Mouse (Mus musculus) forebrain, embryonic 14.5 days (tissue): ENCODE results near the gene Map4k5. TPM values are rescaled to one million over a fixed set of nuclear protein-coding genes. Genes with fewer than 3 reads are reported as not detected.

ENCODE experiments used
- ATAC-seq: fragments of 200-750 bp; cut with Nextera tagmentation; 2 replicates; pipeline ENCODE4 v1.8.0; 2017; ENCODE audit warnings: mild to moderate bottlenecking, moderate library complexity
- DNase-seq: peaks from one replicate; pipeline ENCODE4 v3.0.0-alpha.2; 2015; ENCODE audit warnings: low spot score
- H3K27ac ChIP-seq: fragments of 300-500 bp; sonication (generic); 2 replicates; pipeline ENCODE4 v1.5.1; 2014; ENCODE audit warnings: low read depth, mild to moderate bottlenecking, control low read depth, low read length, moderate library complexity
- H3K27me3 ChIP-seq: fragments of 300-500 bp; sonication (generic); replicated peaks from 2 replicates; pipeline ENCODE4 v1.6.1; 2014; ENCODE audit warnings: low read length, control low read depth, mixed read lengths; ENCODE audit not compliant: control insufficient read depth, insufficient read depth
- H3K36me3 ChIP-seq: fragments of 300-500 bp; sonication (generic); 2 replicates; pipeline ENCODE4 v1.6.1; 2014; ENCODE audit warnings: low read length, control low read depth; ENCODE audit not compliant: control insufficient read depth, insufficient read depth
- H3K4me1 ChIP-seq: fragments of 300-500 bp; sonication (generic); 2 replicates; pipeline ENCODE4 v1.6.1; 2014; ENCODE audit warnings: antibody characterized with exemption, low read length, control low read depth; ENCODE audit not compliant: control insufficient read depth, insufficient read depth
- H3K4me2 ChIP-seq: fragments of 300-500 bp; sonication (generic); 2 replicates; pipeline ENCODE4 v1.6.1; 2014; ENCODE audit warnings: mild to moderate bottlenecking, control low read depth, low read length
- H3K4me3 ChIP-seq: fragments of 300-500 bp; sonication (generic); 2 replicates; pipeline ENCODE4 v1.5.1; 2014; ENCODE audit warnings: low read depth, low read length, control low read depth
- H3K9ac ChIP-seq: fragments of 300-500 bp; sonication (generic); 2 replicates; pipeline ENCODE4 v1.6.1; 2014; ENCODE audit warnings: mild to moderate bottlenecking, low read length, control low read depth, moderate library complexity
- H3K9me3 ChIP-seq: fragments of 300-500 bp; sonication (generic); replicated peaks from 2 replicates; pipeline ENCODE4 v1.6.1; 2016; ENCODE audit warnings: low read length, control low read depth, mixed read lengths; ENCODE audit not compliant: control insufficient read depth
- WGBS: fragments of 180-500 bp; shearing (Covaris S2); extraction: QIAGEN DNeasy Blood & Tissue Kit; methylation state at CpG from one replicate; pipeline ENCODE4 v1.1.7; 2014; 5-methylcytosine and 5-hydroxymethylcytosine counted together
- polyA plus RNA-seq: library from polyadenylated mRNA; unstranded; fragments of >200 nt; fragmentation: Nextera tagmentation; extraction: Ambion mirVana; gene quantifications from 2 replicates; pipeline ENCODE4 v1.2.1, GENCODE M21; 2014

The Map4k5 gene
- polyA plus RNA-seq, 1 experiment from 2014 or later = 30.5 TPM

DNA sequence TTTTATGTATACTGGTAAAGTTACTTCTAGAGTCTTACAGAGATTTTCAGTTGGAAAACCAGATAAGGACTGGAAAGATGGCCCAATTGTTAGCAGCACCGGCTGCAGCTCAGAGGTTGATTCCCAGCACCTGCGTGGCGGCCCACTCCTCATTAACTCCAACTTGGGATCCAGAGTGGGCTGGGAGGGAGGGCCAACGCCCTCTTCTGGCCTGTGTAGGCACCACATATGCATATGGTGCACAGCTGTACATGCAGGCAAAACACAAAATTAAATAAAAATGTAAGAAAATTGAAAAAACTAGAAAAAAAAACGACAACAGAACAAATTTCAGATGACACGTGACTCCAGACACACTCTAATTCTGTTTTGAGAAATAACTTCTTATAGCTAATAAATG lies 927 bp upstream of the Map4k5 start:
- ATAC-seq (no peak), DNase-seq (peak; percentile 14)
- no peaks in the 10 kb centered on the region for H3K9me3 ChIP-seq
- 64% methylated on average over 6 of the region's 6 CpGs for WGBS
- no peak overlapping the region for H3K27ac ChIP-seq
- H3K27me3 ChIP-seq = no peaks in the 10 kb centered on the region
- H3K4me1 ChIP-seq = peaks cover 18% of the 10 kb centered on the region
- no peak overlapping the region for H3K4me3 ChIP-seq
- no peak overlapping the region; the same call in 1 of the 2 replicates for H3K4me2 ChIP-seq
- H3K9ac ChIP-seq = no peak overlapping the region
- H3K36me3 ChIP-seq = no peaks in the 10 kb centered on the region

DNA sequence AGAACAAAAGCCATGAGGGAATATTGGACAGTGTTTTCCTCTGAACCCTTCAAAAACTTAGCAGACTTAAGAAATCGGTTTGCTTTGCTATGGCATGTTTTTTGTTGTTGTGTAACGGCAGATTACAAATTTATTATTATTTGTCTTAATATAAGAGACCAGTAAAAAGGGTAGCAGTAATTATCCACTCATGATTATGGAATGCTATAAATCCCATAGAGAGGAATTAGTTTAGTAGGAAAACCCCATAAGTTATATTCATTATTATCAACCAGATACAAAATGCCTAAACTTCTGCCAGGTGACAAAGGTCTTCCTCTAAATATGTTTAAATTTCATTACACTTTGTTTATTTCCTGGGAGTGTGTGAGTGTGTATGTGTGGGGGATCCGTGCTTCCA lies 1.3 kb downstream of the Map4k5 start:
- Histone ChIP-seq H3K4me1 (peaks cover 18% of the 10 kb centered on the region), H3K4me3 (peak overlapping the region; percentile 86), H3K9ac (peak overlapping the region; percentile 96), H3K36me3 (no peaks in the 10 kb centered on the region; the same call in 1 of the 2 replicates), H3K27me3 (no peaks in the 10 kb centered on the region), H3K9me3 (no peaks in the 10 kb centered on the region), H3K27ac (0 out of 2 replicates have a peak overlapping the region, but pooled peaks have one; percentile 93), H3K4me2 (peak overlapping the region; percentile 70)
- DNase-seq (no peak), ATAC-seq (no peak)
- WGBS = 39% methylated on average over 3 of the region's 3 CpGs

DNA sequence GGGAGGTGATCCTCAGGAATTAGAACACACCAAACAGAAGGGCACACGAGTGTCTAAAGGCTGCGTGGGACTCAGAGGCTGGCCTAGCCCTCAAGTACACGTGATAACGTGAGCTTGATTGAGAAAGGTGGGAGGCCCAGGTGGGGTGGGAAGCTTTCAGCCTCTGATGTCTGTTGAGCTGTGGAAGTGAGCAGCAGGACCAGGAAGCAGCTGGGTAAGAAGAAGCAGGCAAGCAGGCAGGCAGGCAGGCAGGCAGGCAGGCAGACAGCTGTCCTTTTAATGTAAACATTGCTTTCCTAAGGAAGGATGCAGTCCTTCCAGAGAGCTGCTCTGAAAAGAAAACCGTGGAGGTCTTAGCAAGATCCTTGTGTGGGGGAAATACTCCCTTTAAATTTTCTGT lies 2.5 kb downstream of the Map4k5 start:
- Histone ChIP-seq H3K4me1 (peaks cover 18% of the 10 kb centered on the region), H3K36me3 (peaks cover 3% of the 10 kb centered on the region; the same call in 1 of the 2 replicates), H3K27ac (no peak overlapping the region), H3K9ac (peak overlapping the region; percentile 26; the same call in 1 of the 2 replicates), H3K4me2 (peak overlapping the region; percentile 70), H3K4me3 (0 out of 2 replicates have a peak overlapping the region, but pooled peaks have one; percentile 86), H3K27me3 (no peaks in the 10 kb centered on the region), H3K9me3 (no peaks in the 10 kb centered on the region)
- peak; percentile 16 for DNase-seq
- no peak for ATAC-seq
- WGBS = 25% methylated on average over 5 of the region's 5 CpGs

DNA sequence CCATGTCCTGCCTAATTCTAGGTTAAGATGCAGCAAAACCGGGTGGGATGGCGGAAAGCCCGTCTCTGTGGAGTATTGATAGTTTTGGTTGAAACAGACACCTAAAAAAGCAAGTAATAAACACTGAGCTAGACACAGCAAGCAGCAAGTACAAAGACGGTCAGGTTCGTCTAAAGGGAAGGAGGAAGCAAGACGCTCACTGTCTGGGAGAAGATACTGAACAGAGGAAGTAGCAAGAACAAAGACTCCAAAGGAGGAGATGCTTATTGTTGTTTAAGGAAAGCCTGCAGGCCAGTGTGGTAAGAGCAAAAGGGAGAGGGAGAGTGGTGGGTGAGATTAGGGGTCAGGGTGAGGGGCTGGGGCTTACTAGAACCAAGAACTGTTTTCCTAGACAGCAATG lies 2.9 kb downstream of the Map4k5 start:
- H3K9ac ChIP-seq = peak overlapping the region; percentile 26; the same call in 1 of the 2 replicates
- H3K27me3 ChIP-seq = no peaks in the 10 kb centered on the region

DNA sequence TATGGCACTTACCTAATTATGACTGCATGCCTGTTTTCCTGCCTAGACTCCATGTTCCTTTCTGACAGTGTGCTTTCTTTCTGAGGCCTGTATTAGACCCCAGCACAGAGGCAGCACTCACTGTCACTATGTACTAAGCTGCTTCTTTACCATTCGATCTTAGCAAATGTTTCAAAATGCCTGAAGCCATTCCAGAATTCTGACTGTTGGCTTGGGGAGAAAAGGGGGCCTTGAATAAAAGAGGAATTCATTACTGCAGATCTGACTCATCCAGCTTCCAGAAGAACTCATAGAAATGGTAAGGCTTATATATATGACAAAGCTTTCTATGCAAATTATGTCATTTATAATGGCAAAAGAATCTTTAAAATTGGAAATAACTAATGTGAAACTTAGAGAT lies 4.7 kb downstream of the Map4k5 start:
- WGBS = 74% methylated on average over 1 of the region's 1 CpGs
- no peaks in the 10 kb centered on the region for H3K27me3 ChIP-seq
- peaks cover 3% of the 10 kb centered on the region; the same call in 1 of the 2 replicates for H3K36me3 ChIP-seq
- no peak overlapping the region for H3K4me2 ChIP-seq
- no peak for ATAC-seq
- no peaks in the 10 kb centered on the region for H3K9me3 ChIP-seq
- no peak for DNase-seq
- no peak overlapping the region for H3K9ac ChIP-seq
- no peak overlapping the region for H3K27ac ChIP-seq
- H3K4me3 ChIP-seq = no peak overlapping the region
- peaks cover 18% of the 10 kb centered on the region for H3K4me1 ChIP-seq

More for the DNA sequence above, 2.9 kb downstream of the Map4k5 start:
- 54% methylated on average over 6 of the region's 6 CpGs for WGBS
- no peak overlapping the region for H3K27ac ChIP-seq
- ATAC-seq (no peak), DNase-seq (no peak)
- H3K4me2 ChIP-seq = peak overlapping the region; percentile 70
- H3K36me3 ChIP-seq = peaks cover 3% of the 10 kb centered on the region; the same call in 1 of the 2 replicates
- no peaks in the 10 kb centered on the region for H3K9me3 ChIP-seq
- H3K4me1 ChIP-seq = peaks cover 18% of the 10 kb centered on the region
- no peak overlapping the region for H3K4me3 ChIP-seq

DNA sequence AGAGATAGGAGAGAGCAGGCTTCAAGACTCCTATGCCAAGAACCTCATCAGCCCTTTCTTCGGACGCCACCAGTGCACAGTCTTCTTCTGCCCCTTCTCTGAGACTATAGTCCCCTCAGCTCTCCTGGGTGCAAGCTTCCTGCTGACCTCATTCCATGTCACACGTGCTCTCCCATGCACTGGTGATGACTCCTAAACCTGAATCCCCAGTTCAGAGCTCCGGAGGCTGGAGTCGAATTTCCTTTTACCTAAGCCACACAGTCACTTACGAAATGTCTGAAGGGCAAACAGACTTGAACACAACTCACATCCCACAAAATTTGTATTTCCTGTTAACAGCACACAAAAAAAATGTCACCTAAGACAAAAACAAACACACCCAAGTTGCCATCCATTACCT lies 5.2 kb downstream of the Map4k5 start:
- Histone ChIP-seq H3K36me3 (peaks cover 3% of the 10 kb centered on the region; the same call in 1 of the 2 replicates), H3K9me3 (no peaks in the 10 kb centered on the region), H3K27ac (no peak overlapping the region), H3K4me1 (peaks cover 18% of the 10 kb centered on the region), H3K9ac (no peak overlapping the region), H3K4me2 (no peak overlapping the region), H3K27me3 (no peaks in the 10 kb centered on the region), H3K4me3 (no peak overlapping the region)
- ATAC-seq = no peak
- DNase-seq = no peak
- 93% methylated on average over 6 of the region's 6 CpGs for WGBS

DNA sequence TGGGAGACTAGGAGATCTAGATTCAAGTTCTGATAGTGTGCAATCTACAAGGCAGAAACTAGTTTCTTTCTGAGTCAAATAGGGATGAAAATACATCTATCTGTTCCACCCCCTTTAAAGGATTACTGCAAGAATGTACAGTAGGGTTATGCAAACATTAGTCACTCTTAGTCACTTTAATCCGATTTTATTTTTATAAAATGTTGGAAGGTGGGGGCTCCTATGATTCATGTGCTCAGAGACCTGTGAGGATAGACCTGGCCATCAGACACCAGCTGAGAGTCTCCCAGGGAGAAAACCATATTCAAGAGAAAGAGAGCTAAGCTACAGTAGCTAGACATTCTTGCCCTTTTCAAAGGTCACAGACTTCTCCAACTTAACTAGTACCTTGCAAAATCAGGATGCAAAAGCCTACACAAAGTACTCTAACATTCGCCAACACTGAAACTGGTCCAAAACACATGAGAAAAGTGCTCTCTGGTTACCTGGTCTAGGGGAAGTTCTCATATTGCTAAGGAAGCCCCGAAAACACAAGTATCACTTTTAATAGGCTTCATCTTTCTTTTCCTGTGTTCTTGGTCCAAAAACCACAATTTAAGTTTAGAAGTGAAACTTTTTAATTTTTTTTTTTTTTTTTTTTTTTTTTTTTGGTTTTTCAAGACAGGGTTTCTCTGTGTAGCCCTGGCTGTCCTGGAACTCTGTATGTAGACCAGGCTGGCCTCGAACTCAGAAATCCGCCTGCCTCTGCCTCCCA lies 7.7 kb downstream of the Map4k5 start:
- Histone ChIP-seq H3K4me2 (no peak overlapping the region), H3K4me1 (peaks cover 9% of the 10 kb centered on the region), H3K9ac (no peak overlapping the region), H3K9me3 (no peaks in the 10 kb centered on the region), H3K27me3 (no peaks in the 10 kb centered on the region), H3K27ac (no peak overlapping the region), H3K36me3 (peaks cover 3% of the 10 kb centered on the region; the same call in 1 of the 2 replicates), H3K4me3 (no peak overlapping the region)
- DNase-seq = no peak
- ATAC-seq = no peak
- WGBS = 96% methylated on average over 5 of the region's 5 CpGs

DNA sequence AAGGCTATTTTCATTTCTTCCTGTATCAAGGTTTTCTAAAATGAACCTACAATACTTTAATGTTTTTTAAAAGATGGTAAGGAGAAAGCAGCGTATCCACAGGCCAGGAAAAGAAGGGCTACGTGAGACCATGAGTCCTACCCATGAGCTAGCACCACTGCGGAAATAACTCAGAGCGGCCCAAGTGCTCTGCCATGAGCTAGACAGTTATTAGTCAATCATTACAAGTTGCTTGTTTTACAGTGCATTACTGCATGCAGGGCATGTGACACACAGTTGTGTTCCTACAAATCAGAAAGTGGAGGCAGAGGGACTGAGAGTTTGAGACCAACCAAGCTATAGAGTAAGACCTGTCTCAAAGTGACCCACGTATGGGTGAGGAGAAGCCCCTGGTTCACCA lies 8.9 kb downstream of the Map4k5 start:
- no peak overlapping the region for H3K9ac ChIP-seq
- WGBS = 98% methylated on average over 5 of the region's 5 CpGs
- no peaks in the 10 kb centered on the region for H3K27me3 ChIP-seq
- peaks cover 3% of the 10 kb centered on the region; the same call in 1 of the 2 replicates for H3K36me3 ChIP-seq
- H3K9me3 ChIP-seq = no peaks in the 10 kb centered on the region
- no peak overlapping the region for H3K27ac ChIP-seq
- H3K4me1 ChIP-seq = peaks cover 7% of the 10 kb centered on the region
- H3K4me3 ChIP-seq = no peak overlapping the region
- DNase-seq (no peak), ATAC-seq (no peak)
- H3K4me2 ChIP-seq = no peak overlapping the region
